Mouse (Mus musculus): ENCODE measurements around the gene Aip.
"Not testable (repeated sequence)": the region's sequence is repeated elsewhere in the genome, so short reads cannot be mapped to it uniquely, and the experiment has no call there.

Gene Aip

DNA sequence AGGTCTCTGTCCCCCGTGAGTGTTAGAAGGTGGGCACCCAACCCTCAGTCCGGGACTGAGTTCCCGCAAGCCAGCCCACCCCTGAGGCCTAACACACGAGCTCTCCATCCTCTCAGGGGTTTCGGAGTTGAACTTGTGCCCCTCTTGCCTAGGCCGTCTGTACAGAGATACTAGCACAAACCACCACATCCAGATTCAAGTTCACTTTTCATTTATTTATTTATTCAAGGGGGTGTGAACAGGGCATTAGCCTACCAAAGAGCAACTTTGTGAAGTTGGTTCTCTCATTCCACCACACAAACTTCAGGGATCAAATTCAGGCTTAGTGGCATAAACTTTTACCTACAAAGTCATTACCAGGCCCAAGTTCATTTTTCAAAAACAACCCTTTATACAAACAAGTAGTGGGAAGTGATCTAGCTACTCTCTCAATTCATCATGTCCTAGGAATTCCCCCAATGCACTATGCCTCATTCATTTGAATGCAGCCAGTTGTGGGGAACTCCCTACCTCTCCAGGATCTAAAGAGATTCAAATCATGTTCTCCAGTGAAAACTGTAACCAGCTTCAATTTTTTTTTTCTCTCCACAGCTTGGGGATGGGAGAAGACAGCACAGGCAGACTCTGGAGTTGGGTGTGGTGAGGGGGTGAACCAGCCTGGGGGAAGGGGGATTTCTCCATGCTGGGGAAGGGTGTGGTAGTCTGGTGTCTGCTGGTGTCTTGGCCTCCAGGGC is 9.7 kb upstream of the Aip start:
- DNase-seq (ENCODE audit: low spot score) = not testable (repeated sequence)

DNA sequence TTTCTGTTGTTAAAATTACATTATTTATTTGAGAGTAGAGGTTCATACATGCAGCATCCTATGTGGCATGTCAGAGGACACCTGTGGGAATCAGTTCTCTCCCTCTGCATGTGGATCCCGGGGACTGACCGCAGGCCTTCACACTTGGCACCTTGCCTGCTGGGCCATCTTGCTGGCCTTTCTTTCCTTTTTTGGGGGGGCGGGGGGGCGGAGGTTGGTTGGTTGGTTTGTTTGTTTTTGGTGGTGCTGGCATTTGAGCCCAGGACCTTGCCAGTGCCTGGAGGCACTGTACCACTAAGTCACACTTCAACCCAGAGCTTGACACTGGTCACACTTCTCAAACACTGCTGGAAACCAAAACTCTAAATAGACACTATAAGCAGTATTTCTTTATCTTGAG is 8.7 kb upstream of the Aip start:
- no peak for DNase-seq (ENCODE audit: low spot score)

DNA sequence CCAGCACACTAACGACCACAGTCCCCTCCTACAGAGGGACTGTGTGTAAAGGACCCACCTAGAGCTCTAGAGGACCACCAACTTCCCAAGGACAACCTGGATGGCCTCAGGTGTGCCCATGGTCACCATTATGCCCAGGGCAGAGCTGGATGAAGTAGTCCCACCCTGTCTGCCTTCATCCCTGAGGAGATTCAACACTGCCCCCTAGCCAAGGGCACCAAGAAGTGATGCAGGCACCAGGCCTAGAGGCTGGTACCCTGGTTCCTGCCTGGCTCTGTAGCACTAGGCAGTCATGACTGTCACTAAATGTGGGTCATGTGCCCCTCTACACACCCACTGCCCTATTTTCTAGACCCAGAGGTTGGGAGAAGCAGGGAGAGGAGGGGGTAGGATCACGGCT is 6.1 kb upstream of the Aip start:
- DNase-seq (ENCODE audit: low spot score) = no peak

DNA sequence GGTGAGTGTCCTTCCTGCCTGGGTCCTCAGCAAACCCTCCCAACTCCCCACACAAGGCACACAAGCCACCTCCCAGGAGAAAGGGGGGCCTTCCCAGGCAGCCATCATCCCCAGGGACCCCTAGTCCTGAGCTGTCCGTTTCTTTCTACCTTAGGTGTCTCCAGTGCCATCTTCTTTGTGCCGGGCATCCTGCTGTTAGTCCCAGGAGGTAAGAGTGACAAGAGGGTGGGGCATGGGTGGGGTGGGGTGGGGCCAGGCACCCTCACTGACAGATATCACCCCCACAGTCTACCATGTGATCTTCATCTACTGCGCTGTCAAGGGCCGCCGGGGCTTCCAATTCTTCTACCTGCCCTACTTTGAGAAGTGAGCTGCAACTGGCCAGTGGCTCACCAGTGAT is 5.4 kb upstream of the Aip start:
- no peak for DNase-seq (ENCODE audit: low spot score)

DNA sequence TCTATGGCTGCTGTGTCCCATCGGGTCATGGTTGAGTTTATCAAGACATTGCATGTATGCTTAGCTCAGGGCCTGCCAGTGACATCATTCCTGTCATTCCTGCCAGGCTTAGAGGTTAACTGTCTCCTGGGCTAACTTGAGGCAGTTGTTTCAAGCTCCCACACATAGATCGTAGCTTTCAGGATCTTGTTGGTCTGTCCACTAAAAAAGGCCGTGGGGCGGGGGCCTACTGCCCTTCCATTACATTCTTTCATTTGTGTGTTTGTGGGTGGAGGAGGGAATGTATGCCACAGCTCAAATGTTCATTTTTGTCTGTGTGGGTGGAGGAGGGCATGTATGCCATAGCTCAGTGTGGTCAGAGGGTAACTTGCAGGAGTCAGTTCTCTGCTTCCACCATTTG is 4.4 kb upstream of the Aip start:
- no peak for DNase-seq (ENCODE audit: low spot score)

DNA sequence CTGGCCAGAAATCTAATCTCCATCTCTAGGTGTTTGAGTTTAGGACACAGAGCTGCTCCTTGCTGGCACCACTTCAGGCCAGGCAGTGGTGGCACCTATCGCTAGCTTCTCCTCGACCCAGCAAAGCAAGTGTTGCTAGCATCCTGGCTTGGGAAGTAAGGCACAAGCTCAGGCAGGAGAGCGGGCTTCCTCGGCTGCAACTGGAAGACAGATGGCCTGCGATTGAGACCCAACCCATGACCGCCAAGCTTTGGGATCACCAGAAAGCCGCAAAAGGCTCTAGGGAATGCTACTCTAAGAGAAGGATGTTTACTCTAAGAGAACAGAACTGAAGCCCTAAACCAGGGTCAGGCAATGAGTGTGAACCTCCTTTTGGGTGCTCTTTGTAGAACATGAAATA is 3.8 kb upstream of the Aip start:
- DNase-seq (ENCODE audit: low spot score) = no peak

DNA sequence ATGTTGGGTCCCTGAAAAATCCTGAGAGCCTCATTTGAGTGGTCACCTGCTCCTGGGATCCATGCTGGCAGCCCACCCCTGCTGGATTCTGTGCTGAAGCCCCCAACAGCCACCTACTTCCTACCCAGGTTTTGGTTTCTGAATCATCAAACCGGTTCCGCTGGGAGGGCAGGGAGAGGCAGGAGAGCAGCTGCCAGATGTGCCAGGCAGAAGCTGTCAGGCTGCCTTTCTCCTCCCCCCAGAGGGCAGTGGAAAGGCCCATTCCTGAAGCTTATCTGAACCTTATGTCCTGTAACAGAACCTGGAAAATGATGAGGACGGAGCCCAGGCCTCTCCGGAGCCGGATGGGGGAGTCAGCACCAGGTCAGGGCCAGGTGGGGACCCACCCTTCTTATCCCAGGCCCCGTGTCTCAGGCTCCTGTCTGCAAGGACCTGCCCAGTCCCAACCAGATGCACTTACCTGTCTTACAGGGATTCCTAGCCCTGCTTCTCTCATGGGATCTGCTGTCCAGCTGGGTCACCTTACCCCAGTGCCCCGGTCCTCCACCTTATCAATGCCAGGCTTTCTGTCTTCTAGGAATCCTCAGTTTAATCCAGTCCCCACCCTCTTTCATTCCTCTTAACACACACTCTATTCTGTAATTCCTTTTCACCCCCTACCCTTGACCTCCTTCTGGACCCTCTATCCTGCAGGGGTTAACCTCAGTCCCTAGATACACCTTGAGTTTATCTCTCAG is 1.3 kb upstream of the Aip start:
- DNase-seq (ENCODE audit: low spot score) = no peak

DNA sequence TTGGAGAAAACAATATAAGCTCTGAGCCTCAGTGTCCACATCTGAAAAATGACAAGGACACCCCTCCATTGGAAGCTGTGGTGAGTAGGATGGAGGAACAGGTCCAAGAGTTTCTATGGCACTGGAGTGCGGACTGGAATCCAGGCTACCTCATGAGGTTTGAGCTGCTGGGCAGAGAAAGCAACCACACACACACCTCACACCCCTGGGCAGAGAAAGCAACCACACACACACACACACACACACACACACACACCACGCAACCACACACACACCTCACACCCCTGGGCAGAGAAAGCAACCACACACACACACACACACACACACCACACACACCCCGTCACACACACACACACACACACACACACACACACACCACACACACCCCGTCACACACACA is 390 bp downstream of the Aip start:
- DNase-seq (ENCODE audit: low spot score) = not testable (repeated sequence)

DNA sequence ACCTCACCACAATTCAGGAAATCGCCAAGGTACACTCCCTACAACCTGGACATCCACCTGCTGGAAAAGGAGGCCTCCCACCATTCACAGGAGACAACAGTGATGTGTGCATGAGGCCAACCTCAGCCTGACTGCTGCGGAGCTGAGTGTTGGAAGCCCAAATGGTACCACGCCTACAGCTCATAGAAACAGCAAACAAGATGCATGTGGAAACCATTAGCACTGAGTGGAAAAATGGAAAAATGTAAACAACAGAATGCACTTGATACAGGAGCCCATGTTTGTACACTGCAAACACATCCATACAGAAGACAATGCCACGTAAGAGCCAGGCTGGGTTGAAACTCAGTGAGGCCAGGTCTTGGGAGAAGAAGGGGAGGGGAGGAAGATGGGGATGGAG is 1.2 kb downstream of the Aip start:
- DNase-seq (ENCODE audit: low spot score) = no peak

DNA sequence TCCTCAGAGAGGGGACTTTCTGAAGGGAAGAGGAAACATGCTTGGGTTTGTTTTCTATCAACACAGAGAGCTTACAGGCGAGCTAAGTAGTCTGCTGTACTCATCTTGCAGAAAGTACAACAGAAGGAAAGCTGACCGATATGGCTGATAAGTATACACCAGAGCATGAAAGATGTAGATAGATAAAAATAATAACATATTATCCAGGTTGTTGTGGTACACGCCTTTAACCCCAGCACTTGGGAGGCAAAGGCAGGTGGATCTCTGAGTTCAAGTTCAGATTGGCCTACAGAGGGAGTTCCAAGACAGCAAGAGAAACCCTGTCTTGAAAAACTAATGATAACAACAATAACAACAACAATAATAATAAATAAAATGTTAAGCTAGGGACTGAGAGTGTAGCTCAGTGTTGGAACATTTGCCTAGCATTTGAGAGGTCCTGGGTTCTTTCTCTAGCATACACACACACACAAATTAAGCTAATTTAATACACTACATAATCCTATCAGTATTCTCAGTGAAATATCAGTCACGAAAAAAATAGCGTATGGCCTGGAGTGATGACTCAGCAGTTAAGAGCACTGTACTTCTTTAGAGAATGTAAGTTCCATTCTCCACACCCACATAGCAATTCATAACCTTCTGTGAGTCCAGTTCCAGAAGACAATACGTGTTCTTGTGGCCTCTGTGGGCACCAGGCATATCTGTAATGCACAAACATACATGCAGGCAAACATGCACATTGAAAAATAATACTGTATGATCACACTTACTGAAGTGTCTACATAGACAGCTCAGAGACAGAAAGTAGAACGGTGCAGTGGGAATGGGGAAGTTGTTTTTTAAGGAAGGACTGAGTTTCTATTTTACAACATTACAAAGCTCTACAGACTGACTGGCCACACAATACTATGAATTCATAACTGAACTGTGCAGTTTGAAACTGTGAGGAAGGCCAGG is 3.0 kb downstream of the Aip start:
- DNase-seq (ENCODE audit: low spot score) = no peak

DNA sequence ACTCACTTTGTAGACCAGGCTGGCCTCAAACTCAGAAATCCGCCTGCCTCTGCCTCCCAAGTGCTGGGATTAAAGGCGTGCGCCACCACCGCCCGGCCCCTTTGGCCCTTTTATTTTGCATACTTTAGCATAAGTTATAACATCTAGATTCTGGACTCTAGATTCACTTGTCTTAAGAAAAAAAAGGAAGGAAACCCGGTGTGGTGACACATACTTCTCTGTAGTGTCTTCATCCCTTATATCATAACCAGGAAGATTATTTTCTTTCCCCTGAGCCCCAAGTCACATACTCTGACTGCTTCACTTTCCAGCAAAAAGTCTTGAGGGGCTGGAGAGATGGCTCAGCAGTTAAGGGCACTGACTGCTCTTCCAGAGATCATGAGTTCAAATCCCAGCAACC is 3.8 kb downstream of the Aip start:
- not testable (repeated sequence) for DNase-seq (ENCODE audit: low spot score)

DNA sequence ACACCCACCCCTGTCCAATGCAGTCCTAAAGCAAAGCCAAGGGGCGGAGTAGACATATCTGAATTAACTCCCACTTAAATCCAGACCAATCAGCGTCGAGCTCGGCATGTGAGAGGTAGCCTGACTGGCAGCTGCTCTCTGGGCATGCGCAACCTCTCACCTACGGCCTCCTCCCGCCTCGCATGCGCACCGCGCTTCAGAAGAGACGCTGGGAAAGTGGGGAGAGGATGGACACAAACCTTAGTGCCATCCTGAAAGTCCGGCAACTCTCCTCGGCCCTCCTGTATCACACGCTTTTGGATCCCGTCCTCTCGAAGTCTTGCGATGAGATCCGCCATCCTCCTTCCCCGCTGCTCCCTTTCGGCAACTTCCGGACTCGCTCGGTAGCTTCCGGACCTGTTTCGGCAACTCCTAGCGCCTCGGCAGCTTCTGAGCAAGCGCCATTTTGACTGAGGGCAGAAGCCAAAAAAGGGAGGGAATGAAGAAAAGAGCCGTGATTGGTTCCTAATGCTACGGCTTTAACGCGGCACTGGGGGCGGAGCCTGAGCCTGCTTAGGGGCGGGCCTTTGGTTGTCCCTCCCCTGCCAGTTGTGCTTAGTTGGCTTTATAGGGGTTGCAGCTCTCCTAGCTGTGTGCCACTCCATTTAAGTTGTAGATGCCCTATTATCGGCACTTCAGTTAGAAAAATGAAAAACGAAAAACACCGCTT is 4.4 kb downstream of the Aip start:
- DNase-seq (ENCODE audit: low spot score) = peak; percentile 96

DNA sequence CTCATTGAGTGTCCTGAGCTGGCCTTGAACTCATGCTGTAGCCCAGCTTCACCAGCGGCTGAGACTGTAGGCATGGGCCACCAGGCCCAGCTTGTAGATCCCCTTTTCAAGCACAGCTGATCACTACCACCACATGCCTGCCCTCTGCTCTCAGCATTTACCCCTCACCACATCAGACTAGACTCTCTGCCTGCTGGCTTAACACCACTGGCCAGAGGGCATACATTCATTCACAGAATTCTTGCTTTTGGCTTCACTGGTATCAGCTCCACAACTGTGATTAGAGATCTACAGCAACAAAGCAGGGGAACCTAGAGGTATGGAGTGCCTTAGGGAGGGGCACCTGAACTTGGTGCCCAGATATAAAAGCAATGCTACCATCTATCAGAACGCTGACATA is 5.2 kb downstream of the Aip start:
- DNase-seq (ENCODE audit: low spot score) = no peak

DNA sequence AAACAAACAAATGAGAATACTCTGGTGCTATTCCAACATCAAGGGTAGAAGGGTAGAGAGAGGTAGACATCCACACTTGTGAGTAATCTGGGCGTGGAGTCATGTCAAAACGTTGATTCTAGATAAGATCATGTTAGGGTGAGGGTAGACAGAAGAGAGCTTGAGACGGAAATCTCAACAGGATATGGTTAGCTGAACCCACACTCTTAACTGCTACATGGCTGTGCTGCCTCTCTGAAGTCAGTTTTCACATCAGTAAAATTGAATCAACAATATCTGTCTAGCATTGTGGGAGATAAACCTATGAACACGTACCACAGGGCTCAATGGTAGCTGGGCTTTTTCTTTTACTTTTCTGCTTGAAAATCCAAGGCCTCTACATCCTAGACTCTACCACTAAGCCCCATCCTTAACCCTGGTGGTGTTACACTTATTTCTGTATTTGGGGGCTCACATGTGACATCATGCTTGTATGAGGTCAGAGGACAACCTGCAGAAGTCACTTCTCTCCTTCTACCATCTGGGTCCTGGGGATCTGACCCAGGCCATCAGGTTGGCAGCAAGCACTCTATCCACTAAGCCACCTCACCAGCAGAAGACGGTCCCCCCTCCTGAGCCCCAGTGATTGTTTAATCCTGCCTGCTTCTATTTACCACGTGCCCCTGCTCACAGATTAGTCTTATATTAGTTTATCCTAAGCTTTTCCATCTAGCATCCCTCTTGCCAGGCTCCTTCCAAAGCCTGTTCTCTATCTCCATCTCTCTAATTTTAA is 5.8 kb downstream of the Aip start:
- no peak for DNase-seq (ENCODE audit: low spot score)

DNA sequence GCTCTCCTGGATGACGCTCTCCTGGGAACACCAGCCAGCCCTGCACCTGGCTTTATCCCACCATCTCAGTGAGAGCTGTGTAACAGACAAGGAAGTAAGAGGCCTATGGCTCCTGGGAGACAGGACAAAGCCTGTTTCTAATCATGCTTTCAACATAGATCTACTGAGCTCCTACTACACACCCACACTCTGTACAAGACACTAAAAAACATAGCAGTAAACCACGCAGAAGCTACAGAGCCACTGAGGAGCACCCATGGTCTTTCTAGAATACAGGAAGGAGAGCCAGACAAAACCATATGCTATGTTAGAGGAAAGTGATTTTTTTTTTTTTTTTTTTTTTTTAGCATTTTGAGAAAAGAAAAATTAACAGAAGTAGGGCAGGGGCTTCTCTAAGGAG is 7.3 kb downstream of the Aip start:
- no peak for DNase-seq (ENCODE audit: low spot score)

DNA sequence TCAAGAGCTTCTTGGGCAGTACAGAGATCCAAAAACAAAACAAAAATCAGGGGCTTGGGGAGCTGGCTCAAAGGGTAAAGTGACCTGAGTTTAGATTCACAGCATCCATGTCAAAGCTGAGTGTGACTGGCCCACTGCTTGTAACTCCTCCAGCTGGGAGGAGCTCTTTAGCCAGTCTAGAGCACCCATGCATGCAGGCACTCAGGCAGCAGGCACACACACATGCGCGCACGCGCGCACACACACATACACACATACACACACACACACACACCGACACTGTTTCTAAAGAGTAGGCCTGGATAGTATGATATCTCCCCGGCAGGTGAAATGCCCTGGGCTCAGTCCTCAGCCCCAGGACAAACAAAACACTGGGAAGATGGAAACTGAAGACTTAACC is 8.7 kb downstream of the Aip start:
- no peak for DNase-seq (ENCODE audit: low spot score)

DNA sequence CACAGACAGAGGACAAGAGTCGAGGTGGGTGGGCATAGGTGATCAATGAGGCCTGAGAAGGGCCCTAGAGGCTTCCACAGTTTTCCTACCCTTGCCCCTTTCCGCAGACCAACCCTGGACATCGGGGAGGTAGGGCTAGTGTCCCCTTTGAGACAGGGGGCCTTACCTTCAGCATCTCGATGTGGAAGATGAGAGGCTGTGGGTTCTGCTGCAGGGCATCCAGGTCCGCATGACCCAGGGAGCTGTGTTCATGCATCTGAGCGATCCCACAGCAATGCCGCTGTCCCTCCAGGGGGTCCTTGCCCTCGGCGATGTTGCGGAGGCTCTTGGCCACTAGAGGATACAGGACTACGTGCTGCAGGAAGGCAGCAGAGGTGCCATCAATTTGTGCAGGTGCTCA is 9.8 kb downstream of the Aip start:
- no peak for DNase-seq (ENCODE audit: low spot score)

DNA sequence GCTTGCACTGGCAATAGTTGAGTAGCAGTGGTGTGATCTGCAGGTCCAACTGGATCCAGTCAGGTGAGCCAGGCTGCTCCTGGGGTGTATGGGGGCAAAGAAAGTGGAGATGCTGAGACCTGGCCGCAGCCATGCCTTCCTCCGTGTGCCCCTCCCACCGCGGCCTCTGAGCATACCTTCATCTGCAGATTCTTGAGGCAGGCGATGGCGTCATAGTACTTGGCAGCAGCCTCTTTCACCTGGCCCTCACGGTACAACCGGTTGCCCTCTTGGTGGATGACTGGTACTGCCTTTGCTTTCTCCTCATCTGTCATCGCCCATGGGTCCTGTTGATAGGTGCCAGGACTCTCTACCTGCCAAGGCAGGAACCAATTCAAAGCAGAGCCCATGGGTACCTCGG is 10.5 kb downstream of the Aip start:
- DNase-seq (ENCODE audit: low spot score) = no peak

DNA sequence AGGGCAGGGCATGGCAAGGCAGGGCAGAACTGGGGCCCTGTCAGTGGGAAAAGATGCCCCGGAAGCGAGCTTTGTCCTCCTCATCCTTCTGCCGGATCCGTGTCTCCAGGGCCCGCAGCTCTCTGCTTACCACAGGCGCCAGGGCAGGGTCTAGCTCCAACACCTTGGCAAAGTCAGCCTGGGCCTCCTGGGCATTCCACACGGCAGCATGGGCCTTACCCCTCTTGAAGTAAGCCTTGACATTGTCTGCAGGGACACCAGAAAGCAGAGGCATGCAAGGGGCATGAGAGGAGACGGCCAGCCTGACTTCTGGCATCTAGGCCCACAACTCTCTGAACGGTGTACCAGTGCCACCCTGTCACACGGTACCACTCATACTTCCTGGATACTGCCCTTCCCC is 11.1 kb downstream of the Aip start:
- no peak for DNase-seq (ENCODE audit: low spot score)

DNA sequence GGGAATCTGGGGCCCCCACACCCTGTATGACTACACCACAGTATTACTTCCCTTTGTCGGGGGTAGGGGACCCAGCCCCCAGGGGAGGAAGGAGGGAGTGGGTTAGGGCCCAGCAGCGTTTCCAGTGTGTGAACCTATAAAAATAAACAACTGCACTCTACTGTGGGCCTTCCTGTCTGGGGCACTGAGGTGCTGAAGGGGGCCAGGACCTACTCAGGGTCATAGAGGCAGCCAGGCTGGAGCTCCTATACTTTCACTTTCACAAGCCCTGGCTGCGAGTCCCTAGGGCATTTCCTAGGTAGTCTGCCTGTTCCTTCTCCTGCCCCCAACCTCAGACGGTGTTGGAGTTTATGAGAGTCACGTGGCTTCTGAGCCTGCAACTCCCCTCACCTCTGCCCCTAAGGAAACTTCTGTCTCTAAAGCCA is 11.8 kb downstream of the Aip start:
- DNase-seq (ENCODE audit: low spot score) = no peak

DNA sequence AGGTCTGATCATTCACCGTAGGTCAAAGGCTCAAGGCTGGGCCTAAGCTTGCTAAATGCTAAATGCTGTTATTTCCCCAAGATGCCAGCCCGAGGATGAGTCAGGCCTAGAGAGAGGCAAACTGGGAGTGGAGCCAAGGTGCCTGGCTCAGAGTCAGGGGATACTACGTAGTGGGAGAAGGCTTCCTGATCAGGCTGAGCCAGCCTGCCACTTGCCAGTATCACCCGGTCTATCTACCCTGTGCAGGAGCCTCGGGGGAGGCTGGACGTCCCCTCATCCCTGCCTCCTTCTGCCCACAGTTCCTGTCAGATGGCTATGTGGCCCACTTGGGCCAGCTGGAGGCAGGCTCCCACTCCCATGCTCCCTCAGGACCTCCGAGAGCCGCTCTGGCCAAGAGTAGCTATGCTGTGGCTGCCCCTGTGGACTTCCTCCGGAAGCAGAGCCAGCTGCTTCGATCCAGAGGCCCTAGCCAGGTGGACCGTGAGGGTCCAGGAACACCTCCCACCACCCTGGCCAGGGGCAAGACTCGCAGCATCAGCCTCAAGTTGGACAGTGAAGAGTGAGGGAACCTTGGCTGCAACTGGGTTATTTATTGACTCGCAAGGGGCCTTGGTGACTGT is 12.4 kb downstream of the Aip start:
- DNase-seq (ENCODE audit: low spot score) = peak; percentile 64

Data from left cerebral cortex, adult 11 months (tissue).